Mouse (Mus musculus): ENCODE measurements at regions not wholly inside any gene's neighbourhood (a gene's known extent, or its start where the extent isn't known, plus 50 kb on each side); places are given as distances from the start of the nearest gene placed in this dataset.
A peak's percentile ranks its signal among the peaks of the same experiment; 100 is the strongest.

DNA sequence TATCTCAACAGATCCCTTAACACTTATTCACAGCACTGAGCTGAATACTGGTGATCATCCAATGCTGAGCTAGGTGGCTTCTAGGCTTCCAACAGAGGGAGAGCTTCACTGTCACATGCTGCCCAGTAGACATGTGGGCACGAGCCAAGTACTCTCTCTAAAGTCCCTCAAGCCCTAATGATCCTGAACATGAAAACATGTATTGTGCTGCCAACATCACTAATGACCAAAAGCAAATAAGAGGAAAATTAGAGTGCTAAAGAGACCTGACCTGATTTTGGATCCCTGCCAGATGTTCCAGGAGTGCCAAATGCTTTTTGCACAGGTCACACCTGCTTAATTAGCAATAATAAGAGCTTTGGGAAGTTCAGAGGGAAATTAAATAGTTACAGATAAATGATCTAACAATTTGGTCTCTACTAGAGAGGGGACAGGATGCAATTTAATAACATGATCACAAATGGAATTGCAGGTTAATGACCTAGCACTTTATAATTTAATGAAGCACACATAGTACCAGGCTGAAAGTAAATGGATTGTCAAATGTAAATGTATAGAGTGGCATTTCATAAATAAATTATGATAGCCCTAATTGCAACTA, 215.6 kb upstream of the Ins1 start:
- no peak for DNase-seq

DNA sequence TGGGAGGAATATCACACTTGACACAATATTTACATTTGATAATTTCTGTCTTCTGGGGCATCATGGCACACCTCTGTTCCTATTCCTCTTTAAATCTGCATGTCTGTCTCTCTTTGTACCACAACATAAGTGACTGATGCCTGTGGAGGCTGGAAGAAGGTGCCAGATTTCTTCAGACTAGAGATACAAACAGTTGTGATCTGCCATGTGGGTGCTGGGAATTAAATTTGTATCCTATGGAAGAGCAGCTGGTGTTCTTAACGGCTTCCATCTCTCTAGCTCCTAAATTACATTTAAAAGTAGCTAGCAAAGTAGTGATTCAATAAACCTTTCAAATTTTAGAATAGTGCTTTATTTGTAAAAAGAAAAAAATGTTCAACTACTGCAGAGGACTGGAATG, 195.3 kb upstream of the Ins1 start:
- no peak for DNase-seq

DNA sequence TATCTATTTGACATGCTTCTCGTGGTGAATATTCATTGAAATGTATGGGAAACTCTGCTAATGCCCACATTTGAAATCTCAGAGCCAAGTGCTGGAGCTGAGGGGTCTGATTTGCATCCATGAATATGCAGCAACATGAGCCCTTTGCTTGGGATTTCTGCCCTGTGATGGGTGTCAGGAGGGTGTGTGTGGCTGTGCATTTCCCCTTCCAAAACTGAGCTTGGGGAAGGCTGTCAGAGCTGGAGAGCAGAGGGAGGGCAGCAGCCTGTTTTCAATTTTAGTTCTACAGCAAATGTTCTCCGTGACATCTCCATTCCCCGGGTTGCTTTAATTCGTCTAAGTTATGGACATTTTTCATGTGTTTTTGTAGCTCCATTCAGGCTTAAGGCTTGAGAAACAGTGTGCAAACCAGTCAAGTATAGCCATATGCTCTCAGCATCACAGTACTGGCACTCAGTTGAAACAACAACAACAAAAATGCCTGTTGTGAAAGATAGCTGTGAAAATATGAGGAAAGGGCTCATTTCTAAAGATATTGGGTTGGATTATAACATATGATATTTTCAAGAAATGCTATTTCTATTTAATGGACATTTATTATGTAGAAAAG, 194.1 kb upstream of the Ins1 start:
- no peak for DNase-seq

DNA sequence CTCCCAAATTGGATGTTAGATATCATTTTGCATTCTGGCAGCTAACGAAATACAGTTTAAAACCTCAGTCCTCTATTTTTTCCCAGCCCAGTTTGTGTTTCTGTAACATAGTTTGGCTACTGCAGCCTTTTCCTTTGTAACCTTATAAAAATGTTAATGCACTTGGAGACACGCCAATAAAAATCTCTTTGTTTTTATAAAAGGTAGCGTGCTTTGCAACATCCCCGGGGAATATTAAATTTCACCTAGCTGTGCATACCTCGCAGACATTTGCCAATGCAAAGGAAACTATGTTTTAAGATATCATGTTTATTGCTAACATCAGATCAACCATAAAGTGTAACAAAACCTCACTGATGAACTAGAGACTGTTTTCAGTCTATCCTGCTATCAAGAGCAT, 192.9 kb upstream of the Ins1 start:
- no peak for DNase-seq

DNA sequence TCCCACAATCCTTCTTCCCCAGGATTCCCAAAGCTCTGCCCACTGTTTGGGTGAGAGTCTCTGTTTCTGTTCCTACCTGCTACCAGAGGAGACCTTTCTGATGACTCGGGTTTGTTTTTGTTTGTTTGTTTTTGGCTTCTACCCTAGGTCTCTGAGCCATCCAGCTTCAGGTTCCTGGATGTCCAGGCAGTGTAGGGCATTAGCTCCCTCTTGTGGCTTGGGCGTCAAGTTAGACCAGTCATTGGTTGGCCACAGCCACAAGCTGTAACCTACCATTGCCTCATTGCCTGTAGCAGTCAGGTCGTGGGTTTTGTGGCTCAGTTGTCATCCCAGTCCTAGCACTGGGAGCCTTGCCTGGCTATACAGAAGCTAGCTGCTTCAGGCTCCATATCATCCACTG, 185.1 kb upstream of the Ins1 start:
- DNase-seq, result peak; percentile 7 to 9

DNA sequence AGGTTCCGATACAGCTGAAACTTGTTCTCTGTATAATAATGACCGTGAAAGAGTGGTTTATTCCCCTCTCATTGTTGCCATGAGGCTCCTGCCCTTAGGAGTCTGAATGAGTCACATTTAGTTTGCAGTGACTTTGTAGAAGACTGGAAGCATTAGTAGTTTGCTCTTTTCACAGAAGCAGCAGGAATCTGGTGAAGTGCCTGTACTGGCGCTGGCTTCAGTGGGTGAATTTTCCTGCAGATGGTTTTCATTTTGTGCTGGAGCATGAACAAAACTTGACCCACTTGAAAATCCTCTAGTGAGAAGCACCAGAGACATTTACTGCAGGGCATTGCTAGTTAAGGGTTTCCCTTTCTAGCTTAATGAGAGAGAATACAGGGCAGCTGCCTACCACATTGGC, 151.7 kb upstream of the Ins1 start:
- no peak for DNase-seq

All from kidney, postnatal 4 days (tissue).